Mouse (Mus musculus): ENCODE data around the gene Fbxw8. TPM values are rescaled to one million over a fixed set of nuclear protein-coding genes. Genes with fewer than 3 reads are reported as not detected.

Fbxw8 gene
- polyA plus RNA-seq, 1 experiment from 2014 or later: 28.9 TPM

DNA sequence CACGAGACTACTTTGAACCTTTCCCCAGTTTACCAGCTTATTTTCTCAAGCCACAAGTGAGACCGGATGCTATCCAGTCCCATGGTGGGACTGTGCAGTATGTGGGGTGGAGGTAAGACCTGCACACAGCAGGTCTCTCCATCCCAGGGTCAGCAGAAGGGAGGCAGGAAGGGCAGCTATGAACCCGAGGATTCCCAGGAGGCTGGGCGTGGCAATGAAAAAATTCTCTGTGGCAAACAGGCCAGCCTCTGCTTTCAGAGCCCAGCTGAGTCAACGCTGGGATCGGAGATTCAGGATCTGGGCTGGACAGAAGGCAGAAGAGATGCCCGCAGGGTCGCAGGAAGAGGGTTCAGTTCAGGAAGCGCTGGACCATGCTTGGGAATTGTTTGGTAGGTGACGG lies 8.0 kb downstream of the Fbxw8 start:
- no peaks in the 10 kb centered on the region for H3K27me3 ChIP-seq
- H3K4me2 ChIP-seq: no peak overlapping the region
- H3K27ac ChIP-seq: no peak overlapping the region
- no peaks in the 10 kb centered on the region for H3K9me3 ChIP-seq (replicated peaks)
- H3K9ac ChIP-seq: no peak overlapping the region
- ATAC-seq (replicated peaks; ENCODE audit: low FRiP score): no peak
- H3K4me1 ChIP-seq: peaks cover 45% of the 10 kb centered on the region
- H3K4me3 ChIP-seq (replicated peaks): no peak overlapping the region
- peaks cover 20% of the 10 kb centered on the region for H3K36me3 ChIP-seq
- WGBS: 63% methylated on average over 10 of the region's 10 CpGs

DNA sequence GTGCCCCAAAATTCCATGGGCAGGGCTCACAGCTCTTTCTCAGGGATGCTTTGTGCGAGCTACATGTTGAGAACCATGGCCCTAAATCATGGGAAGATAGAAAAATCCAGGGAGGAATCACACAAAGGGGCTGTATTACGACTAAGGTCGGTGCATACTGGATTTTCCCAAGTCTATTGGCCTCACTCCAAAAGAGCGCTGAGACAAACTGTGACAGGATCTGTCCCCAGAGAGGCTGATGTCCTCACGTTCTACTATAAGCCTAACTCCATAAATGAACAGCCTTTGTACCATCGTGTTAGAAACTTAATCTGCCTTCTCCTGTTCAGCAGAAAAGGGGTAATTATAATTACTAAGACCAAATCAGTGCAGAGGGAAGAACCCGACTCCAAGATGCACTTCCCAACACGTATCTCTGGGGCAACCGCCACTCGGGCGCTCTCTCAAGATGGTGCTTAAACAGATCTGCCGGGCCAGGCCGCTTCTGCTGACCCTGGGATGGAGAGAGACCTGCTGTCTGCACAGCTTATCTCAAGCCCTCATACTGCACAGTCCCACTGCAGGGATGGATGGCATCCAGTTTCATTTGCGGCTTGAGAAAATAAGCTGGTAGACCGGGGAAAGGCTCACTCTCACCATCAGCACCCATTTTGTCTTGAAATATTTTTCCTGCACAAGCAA lies 9.1 kb downstream of the Fbxw8 start:
- Histone ChIP-seq H3K27me3 (no peaks in the 10 kb centered on the region), H3K9me3 (replicated peaks) (no peaks in the 10 kb centered on the region), H3K36me3 (peaks cover 24% of the 10 kb centered on the region), H3K9ac (no peak overlapping the region), H3K27ac (no peak overlapping the region), H3K4me2 (no peak overlapping the region), H3K4me1 (peaks cover 45% of the 10 kb centered on the region), H3K4me3 (replicated peaks) (no peak overlapping the region)
- WGBS: 56% methylated on average over 15 of the region's 15 CpGs
- no peak for ATAC-seq (replicated peaks; ENCODE audit: low FRiP score)

DNA sequence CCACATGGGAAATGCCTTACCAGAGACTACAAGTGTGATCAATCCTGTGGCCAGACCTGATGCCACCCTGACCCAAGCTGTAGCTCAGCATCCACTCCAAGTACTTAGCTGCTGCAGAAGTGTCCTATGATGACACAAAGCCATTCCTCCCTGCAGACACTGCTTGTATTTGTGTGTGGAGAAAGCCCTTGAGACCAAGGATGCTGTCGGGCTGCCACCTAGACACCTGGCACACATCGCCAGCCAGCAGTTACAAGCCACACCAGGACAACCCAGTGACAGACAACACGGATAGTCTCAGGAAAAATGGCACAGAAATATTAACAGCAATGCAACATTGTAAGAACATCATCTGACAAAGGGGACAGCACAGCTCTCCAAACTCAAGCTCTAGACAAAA lies 9.8 kb downstream of the Fbxw8 start:
- H3K9ac ChIP-seq: no peak overlapping the region
- 88% methylated on average over 3 of the region's 3 CpGs for WGBS
- H3K27ac ChIP-seq: no peak overlapping the region
- no peaks in the 10 kb centered on the region for H3K27me3 ChIP-seq
- H3K4me2 ChIP-seq: no peak overlapping the region
- H3K4me1 ChIP-seq: peaks cover 45% of the 10 kb centered on the region
- peaks cover 29% of the 10 kb centered on the region for H3K36me3 ChIP-seq
- ATAC-seq (replicated peaks; ENCODE audit: low FRiP score): no peak
- H3K9me3 ChIP-seq (replicated peaks): no peaks in the 10 kb centered on the region
- H3K4me3 ChIP-seq (replicated peaks): no peak overlapping the region

- 80% methylated on average over 6 of the region's 6 CpGs for WGBS
- Histone ChIP-seq H3K9ac (no peak overlapping the region), H3K4me2 (no peak overlapping the region), H3K4me1 (peaks cover 45% of the 10 kb centered on the region), H3K36me3 (peaks cover 36% of the 10 kb centered on the region), H3K27me3 (no peaks in the 10 kb centered on the region), H3K27ac (no peak overlapping the region), H3K9me3 (replicated peaks) (no peaks in the 10 kb centered on the region), H3K4me3 (replicated peaks) (no peak overlapping the region)
- no peak for ATAC-seq (replicated peaks; ENCODE audit: low FRiP score)
Measured at GRCm38 (mm10) chr5:118144770-118145169, 10.5 kb downstream of the Fbxw8 start.

- H3K4me1 ChIP-seq: peaks cover 45% of the 10 kb centered on the region
- H3K9me3 ChIP-seq (replicated peaks): no peaks in the 10 kb centered on the region
- 0 out of 2 replicates have a peak overlapping the region, but pooled peaks have one; percentile 66 for H3K27ac ChIP-seq
- no peak overlapping the region for H3K4me3 ChIP-seq (replicated peaks)
- no peak overlapping the region for H3K9ac ChIP-seq
- no peak for ATAC-seq (replicated peaks; ENCODE audit: low FRiP score)
- no peak overlapping the region for H3K4me2 ChIP-seq
- H3K27me3 ChIP-seq: no peaks in the 10 kb centered on the region
- WGBS: 77% methylated on average over 4 of the region's 4 CpGs
- peaks cover 41% of the 10 kb centered on the region for H3K36me3 ChIP-seq
Measured at GRCm38 (mm10) chr5:118144327-118144726, 10.9 kb downstream of the Fbxw8 start.

DNA sequence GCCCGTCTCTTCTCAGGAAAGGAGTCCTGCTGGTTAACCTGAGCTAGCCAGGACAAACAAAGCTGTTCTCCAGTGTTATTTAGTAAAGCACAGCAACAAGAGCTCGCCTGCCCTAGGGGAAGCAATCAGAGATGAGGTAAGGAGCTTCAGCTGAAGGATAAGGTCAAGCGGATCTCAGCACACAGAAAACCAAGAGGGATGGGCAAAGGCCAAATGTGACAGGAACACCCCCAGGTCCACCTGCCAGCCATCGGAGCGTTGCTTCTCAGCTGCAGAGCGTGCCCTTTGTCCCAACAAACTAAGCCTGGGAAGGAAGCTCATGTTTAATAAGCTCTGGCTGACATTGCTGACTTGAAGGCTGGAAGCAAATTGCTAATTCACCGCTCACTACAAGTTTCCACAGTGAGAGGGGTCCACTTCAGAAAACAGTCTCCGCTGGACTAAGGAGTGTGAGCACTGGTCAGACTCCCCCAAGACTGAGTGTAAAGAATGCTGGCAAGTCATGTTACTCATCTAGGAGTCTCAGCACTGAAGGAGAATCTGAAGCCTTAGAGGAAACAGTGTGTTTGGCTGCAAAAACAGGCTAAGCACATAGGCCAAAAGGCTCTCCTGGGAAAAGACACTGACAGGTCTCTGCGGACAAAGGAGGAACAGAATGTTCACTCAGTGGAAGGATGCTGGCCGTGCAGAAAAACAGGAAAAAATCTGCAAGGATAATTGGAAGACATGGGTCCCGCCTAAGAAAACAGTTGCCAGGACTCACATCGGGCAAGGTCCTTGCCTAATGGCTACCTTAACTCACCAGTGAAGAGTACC lies 11.8 kb downstream of the Fbxw8 start:
- no peaks in the 10 kb centered on the region for H3K27me3 ChIP-seq
- H3K36me3 ChIP-seq: peaks cover 49% of the 10 kb centered on the region
- WGBS: 54% methylated on average over 12 of the region's 12 CpGs
- ATAC-seq (replicated peaks; ENCODE audit: low FRiP score): 0 out of 2 replicates have a peak, but pooled peaks have one; percentile 33
- no peak overlapping the region for H3K4me3 ChIP-seq (replicated peaks)
- H3K9ac ChIP-seq: no peak overlapping the region
- no peaks in the 10 kb centered on the region for H3K9me3 ChIP-seq (replicated peaks)
- H3K4me2 ChIP-seq: no peak overlapping the region
- peaks cover 45% of the 10 kb centered on the region for H3K4me1 ChIP-seq
- peak overlapping the region; percentile 66 for H3K27ac ChIP-seq

- no peaks in the 10 kb centered on the region for H3K27me3 ChIP-seq
- 79% methylated on average over 8 of the region's 8 CpGs for WGBS
- H3K4me3 ChIP-seq (replicated peaks): no peak overlapping the region
- H3K27ac ChIP-seq: 0 out of 2 replicates have a peak overlapping the region, but pooled peaks have one; percentile 66
- no peaks in the 10 kb centered on the region for H3K9me3 ChIP-seq (replicated peaks)
- H3K9ac ChIP-seq: no peak overlapping the region
- H3K36me3 ChIP-seq: peaks cover 54% of the 10 kb centered on the region
- no peak for ATAC-seq (replicated peaks; ENCODE audit: low FRiP score)
- H3K4me2 ChIP-seq: no peak overlapping the region
- H3K4me1 ChIP-seq: peaks cover 44% of the 10 kb centered on the region
Measured at GRCm38 (mm10) chr5:118142471-118142870, 12.8 kb downstream of the Fbxw8 start.

DNA sequence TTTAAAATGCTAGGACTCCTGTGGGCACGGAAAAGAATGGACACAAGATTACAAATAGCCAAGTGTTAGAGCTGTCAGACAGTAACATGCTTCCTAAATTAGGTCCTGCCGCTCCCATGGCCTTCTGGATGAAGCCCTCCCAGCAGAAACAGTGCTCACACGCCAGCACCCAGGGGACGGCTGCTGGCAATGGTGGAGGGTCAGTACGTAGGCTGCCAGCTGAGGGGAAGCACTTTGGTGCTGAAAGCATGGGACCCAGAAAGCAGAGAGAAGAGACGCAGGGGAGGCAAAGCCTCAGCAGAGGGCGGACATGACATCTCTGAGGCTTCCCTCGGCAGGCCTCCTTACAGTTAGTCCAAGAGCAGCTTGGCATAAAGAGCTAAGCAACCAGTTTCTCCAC lies 15.6 kb downstream of the Fbxw8 start:
- peaks cover 60% of the 10 kb centered on the region for H3K36me3 ChIP-seq

DNA sequence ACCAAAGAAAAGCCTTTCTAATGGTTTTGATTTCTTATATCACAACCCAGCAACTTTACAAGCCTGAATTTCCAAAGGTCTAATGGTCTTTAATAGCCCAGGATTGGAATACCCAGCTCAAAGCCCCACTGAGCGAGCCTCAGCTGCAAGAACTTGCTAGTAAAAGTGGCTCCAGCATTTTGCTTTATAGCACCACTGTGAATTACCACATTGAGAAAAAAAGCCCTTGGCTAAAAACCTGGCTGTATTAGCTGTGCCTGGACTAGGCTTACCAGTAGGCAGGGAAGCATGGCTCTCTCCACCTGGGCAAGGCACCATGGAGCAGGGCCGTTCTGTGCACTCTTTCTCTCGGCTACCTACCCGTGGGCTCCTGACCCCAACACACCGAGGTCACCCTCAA lies 18.9 kb downstream of the Fbxw8 start:
- no peak for ATAC-seq (replicated peaks; ENCODE audit: low FRiP score)
- Histone ChIP-seq H3K4me2 (no peak overlapping the region), H3K4me1 (no peaks in the 10 kb centered on the region), H3K4me3 (replicated peaks) (no peak overlapping the region), H3K36me3 (peaks cover 44% of the 10 kb centered on the region), H3K27me3 (no peaks in the 10 kb centered on the region), H3K9me3 (replicated peaks) (no peaks in the 10 kb centered on the region), H3K9ac (no peak overlapping the region), H3K27ac (no peak overlapping the region)
- WGBS: 70% methylated on average over 5 of the region's 5 CpGs

More for the DNA sequence above, 15.6 kb downstream of the Fbxw8 start:
- Histone ChIP-seq H3K27ac (no peak overlapping the region), H3K4me3 (replicated peaks) (no peak overlapping the region), H3K27me3 (no peaks in the 10 kb centered on the region), H3K9ac (no peak overlapping the region), H3K4me1 (peaks cover 22% of the 10 kb centered on the region), H3K4me2 (no peak overlapping the region), H3K9me3 (replicated peaks) (no peaks in the 10 kb centered on the region)
- ATAC-seq (replicated peaks; ENCODE audit: low FRiP score): no peak
- 90% methylated on average over 8 of the region's 8 CpGs for WGBS

DNA sequence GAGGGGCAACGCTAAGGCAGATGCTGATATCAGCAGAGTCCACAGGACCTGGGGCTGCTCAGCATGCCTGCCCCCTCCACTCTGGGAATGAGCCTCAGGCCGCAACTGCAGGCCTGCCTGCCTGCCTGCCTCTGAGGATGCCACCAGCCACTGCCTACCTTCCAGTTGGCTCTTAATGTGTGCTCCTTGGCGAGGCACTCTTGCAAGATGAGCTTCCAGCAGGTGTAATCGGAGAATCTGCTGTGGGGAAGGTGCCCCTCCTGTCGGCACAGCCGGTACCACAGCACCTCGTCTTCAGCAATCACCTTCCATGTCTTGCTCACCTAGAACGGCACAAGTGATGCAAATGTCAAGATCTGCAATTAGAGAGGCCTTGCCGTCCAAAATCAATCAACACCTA lies 26.6 kb downstream of the Fbxw8 start:
- WGBS: 55% methylated on average over 9 of the region's 9 CpGs
- Histone ChIP-seq H3K27ac (no peak overlapping the region; the same call in 1 of the 2 replicates), H3K36me3 (peaks cover 53% of the 10 kb centered on the region), H3K4me1 (peaks cover 14% of the 10 kb centered on the region), H3K9me3 (replicated peaks) (no peaks in the 10 kb centered on the region), H3K4me3 (replicated peaks) (no peak overlapping the region), H3K27me3 (no peaks in the 10 kb centered on the region), H3K4me2 (no peak overlapping the region), H3K9ac (no peak overlapping the region)
- ATAC-seq (replicated peaks; ENCODE audit: low FRiP score): 0 out of 2 replicates have a peak, but pooled peaks have one; percentile 2

DNA sequence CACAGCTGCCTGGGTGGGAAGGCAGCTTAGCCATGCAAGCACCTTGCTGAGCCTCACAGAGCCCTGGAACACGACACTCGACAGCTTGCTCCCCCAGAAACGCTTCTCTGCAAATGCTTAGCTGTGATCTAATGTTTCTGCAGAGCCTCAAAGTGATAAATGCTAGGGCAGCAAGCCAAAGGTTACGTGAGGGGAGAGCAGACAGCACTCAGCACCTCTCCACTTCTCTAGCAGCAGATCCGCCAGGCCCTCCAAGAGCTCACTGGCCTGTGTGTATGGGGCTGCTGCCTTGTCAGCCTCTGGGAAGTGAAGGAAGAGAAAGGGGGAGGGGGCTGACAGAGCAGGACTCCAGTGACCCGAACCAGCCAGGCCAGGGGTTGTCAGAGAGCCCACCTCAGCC lies 27.1 kb downstream of the Fbxw8 start:
- WGBS: 58% methylated on average over 6 of the region's 6 CpGs
- H3K9me3 ChIP-seq (replicated peaks): no peaks in the 10 kb centered on the region
- no peak overlapping the region; the same call in 1 of the 2 replicates for H3K27ac ChIP-seq
- peak; percentile 54; the same call in 1 of the 2 replicates for ATAC-seq (replicated peaks; ENCODE audit: low FRiP score)
- peaks cover 53% of the 10 kb centered on the region for H3K36me3 ChIP-seq
- H3K4me3 ChIP-seq (replicated peaks): no peak overlapping the region
- H3K9ac ChIP-seq: no peak overlapping the region
- peaks cover 14% of the 10 kb centered on the region for H3K4me1 ChIP-seq
- H3K27me3 ChIP-seq: no peaks in the 10 kb centered on the region
- H3K4me2 ChIP-seq: no peak overlapping the region

DNA sequence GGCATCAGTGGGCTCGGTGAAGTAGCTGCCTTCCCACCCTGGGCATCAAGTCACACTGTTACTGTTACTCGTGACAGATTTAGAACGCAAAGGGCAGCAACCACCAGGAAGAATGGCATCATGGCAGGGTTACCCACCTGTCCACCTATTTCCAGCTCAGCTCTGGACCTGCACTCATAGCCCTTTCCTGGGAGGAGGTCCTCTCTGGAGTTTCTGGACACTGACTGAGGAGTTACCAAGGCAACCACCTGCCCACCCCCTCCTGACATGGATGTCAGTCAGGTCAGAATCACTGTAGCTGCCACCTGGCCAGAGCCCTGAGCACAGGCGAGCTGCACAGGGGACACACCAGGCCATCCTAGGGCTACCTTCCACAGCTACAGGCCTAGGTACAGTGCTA lies 28.6 kb downstream of the Fbxw8 start:
- ATAC-seq (replicated peaks; ENCODE audit: low FRiP score): no peak
- Histone ChIP-seq H3K9ac (no peak overlapping the region), H3K27ac (no peak overlapping the region), H3K4me1 (peaks cover 14% of the 10 kb centered on the region), H3K4me2 (no peak overlapping the region), H3K4me3 (replicated peaks) (no peak overlapping the region), H3K9me3 (replicated peaks) (no peaks in the 10 kb centered on the region), H3K27me3 (no peaks in the 10 kb centered on the region), H3K36me3 (peaks cover 59% of the 10 kb centered on the region)
- WGBS: 88% methylated on average over 4 of the region's 4 CpGs

Data from kidney, embryonic 15.5 days (tissue).